ENCODE assay signal across 8 mouse cellular contexts in the genomic region with DNA sequence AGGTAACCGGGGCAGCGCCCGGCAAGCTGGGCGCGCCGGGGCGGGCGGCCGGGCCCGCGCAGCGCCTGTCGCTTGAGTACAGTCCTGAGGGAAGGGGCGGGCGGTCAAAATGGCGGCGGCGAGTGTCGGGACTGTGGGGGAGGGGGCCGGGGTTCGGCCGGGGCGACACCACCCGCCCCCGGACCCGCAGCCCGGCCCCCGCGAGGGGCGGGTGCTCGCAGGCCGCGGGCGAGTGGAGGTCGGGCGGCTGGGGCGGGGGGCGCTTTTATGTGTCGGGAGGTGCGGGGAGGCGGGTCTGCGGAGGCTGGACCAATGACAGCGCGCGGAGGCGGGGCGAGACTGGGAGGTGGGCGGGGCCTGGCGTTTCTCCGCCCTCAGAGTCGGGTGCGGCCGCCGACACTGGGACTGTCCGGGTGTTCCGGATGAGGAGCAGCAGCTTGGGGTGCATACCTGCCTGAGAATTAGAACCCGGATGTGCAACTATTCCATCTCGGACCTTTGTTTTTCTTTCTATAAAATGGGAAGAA. TPM values are rescaled to one million over a fixed set of nuclear protein-coding genes. Genes with fewer than 3 reads are reported as not detected.
DNase-seq lines count a peak whose midpoint lies in the region; ATAC-seq and TF ChIP-seq lines count a peak whose summit lies in the region.

No protein-coding gene starts in this region.

- H3K27ac ChIP-seq in gastrocnemius, adult 2 months: peak overlapping the region; percentile 95
- H3K27ac ChIP-seq in hindbrain, postnatal 0 days: peak overlapping the region; percentile 96
- H3K27ac ChIP-seq in left cerebral cortex, adult 2 months: peak overlapping the region; percentile 96
- H3K27ac ChIP-seq in macrophage: no peak overlapping the region

- TF ChIP-seq CTCF in gastrocnemius, adult 2 months (IDR thresholded peaks at IDR 0.05): no peak
- TF ChIP-seq CTCF in hindbrain, postnatal 0 days (IDR thresholded peaks at IDR 0.05; ENCODE audit: low read depth): no peak
- TF ChIP-seq CTCF in left cerebral cortex, adult 2 months (IDR thresholded peaks at IDR 0.05): no peak

- H3K27me3 ChIP-seq in hindbrain, postnatal 0 days (ENCODE audit: insufficient read depth, low read length): no peaks in the 10 kb centered on the region

- peak overlapping the region; percentile 91 for H3K4me3 ChIP-seq in gastrocnemius, adult 2 months
- peak overlapping the region; percentile 93 for H3K4me3 ChIP-seq in hindbrain, postnatal 0 days (ENCODE audit: low read length)
- peak overlapping the region; percentile 91 for H3K4me3 ChIP-seq in left cerebral cortex, adult 2 months
- H3K4me3 ChIP-seq in macrophage (ENCODE audit: inconsistent target): peak overlapping the region; percentile 35

- peaks cover 28% of the 10 kb centered on the region for H3K4me1 ChIP-seq in hindbrain, postnatal 0 days (ENCODE audit: insufficient read depth, low read length)

- H3K9me3 ChIP-seq in hindbrain, postnatal 0 days (ENCODE audit: low read length): no peaks in the 10 kb centered on the region

- H3K4me2 ChIP-seq in hindbrain, postnatal 0 days (ENCODE audit: low read depth, low read length): peak overlapping the region; percentile 48

- WGBS in hindbrain, postnatal 0 days: under 1% methylated on average over 56 of the region's 58 CpGs
- under 1% methylated on average over 47 of the region's 58 CpGs for WGBS in macrophage (ENCODE audit: missing documents)

- ATAC-seq in activated CD4-positive, CD25-positive, alpha-beta regulatory T cell, adult 4 months: peak; percentile 29
- ATAC-seq in common myeloid progenitor, adult 5-6 weeks (replicated peaks; ENCODE audit: low read depth, poor library complexity, severe bottlenecking): peak; percentile 45
- peak; percentile 77 for ATAC-seq in hindbrain, postnatal 0 days

- no peaks in the 10 kb centered on the region for H3K36me3 ChIP-seq in hindbrain, postnatal 0 days (ENCODE audit: insufficient read depth, low read length)
- H3K36me3 ChIP-seq in macrophage (ENCODE audit: inconsistent target): no peaks in the 10 kb centered on the region

- peak; percentile 97 for DNase-seq in gastrocnemius, adult 2 months
- peak; percentile 93 for DNase-seq in hindbrain, postnatal 0 days (ENCODE audit: low spot score)
- DNase-seq in left cerebral cortex, adult 2 months (ENCODE audit: extremely low spot score in 1 of 2, low spot score in 2 of 2): peak; percentile 95 to 96
- peak; percentile 74 for DNase-seq in retina, postnatal 7 days (ENCODE audit: low read depth, low spot score)
- DNase-seq in urinary bladder, adult 18-20 months (ENCODE audit: low spot score in 2 of 2): peak; percentile 94 to 97

- H3K79me2 ChIP-seq in macrophage (ENCODE audit: inconsistent target): peaks cover 48% of the 10 kb centered on the region

- intact Hi-C loops in gastrocnemius, adult 2 months (cut with DNase I): loop anchor here (5.0 kb wide), 2 partner anchors 35 to 55 kb away; a partner anchor contains a TSS
- intact Hi-C loops in left cerebral cortex, adult 2 months (cut with DNase I): no loop called here

- peak overlapping the region; percentile 87 for H3K9ac ChIP-seq in hindbrain, postnatal 0 days (replicated peaks; ENCODE audit: low read length)

RNA-seq across cellular contexts. Expression of a gene that starts 0.5 kb away (rescaled TPM):
- polyA plus RNA-seq in activated CD4-positive, CD25-positive, alpha-beta regulatory T cell, adult 4 months (2017; shearing (Covaris generic)): 10 to 100 TPM; 11.9 to 12.6 TPM
- total RNA-seq in common myeloid progenitor, adult 5-6 weeks (2017): 3.1 and 5.3 TPM in 2 replicates
- 1 to 10 TPM; 4.4 to 4.7 TPM for total RNA-seq in gastrocnemius, adult 2 months (2021)
- total RNA-seq in hindbrain, postnatal 0 days (2014; rRNA removed): 29.0 and 30.0 TPM in 2 replicates
- polyA plus RNA-seq in hindbrain, postnatal 0 days (2015; fragmentation: Nextera tagmentation; extraction: Ambion mirVana): 6.0 and 6.2 TPM in 2 replicates
- 10 to 100 TPM; 27.1 to 30.0 TPM for total RNA-seq in left cerebral cortex, adult 2 months (2021)
- 10 to 100 TPM; 18.7 to 50.4 (median 34.3) TPM for total RNA-seq in macrophage (2018; cell fraction: chromatin; rRNA removed)
- 10 to 100 TPM in 1 of 26 experiments, 1 to 10 TPM in 25; 5.0 to 10.0 (median 7.3) TPM for total RNA-seq in macrophage (2018; cell fraction: cytosol; rRNA removed)
- total RNA-seq in macrophage (2018; cell fraction: nucleus; rRNA removed): 10 to 100 TPM; 13.0 to 42.7 (median 21.3) TPM
- polyA plus RNA-seq in macrophage (2018): 3.6 to 8.6 TPM (median 4.9 TPM) in 3 replicates

RNA-seq across cellular contexts. Expression of a gene that starts 2.2 kb away (rescaled TPM):
- 1 to 10 TPM in 1 of 2 experiments, under 1 TPM in 1; 0.98 to 1.2 TPM for polyA plus RNA-seq in activated CD4-positive, CD25-positive, alpha-beta regulatory T cell, adult 4 months (2017; shearing (Covaris generic))
- total RNA-seq in common myeloid progenitor, adult 5-6 weeks (2017): 2.9 and 4.8 TPM in 2 replicates
- 1 to 10 TPM in 1 of 2 experiments, under 1 TPM in 1; 0.84 to 1.2 TPM for total RNA-seq in gastrocnemius, adult 2 months (2021)
- total RNA-seq in hindbrain, postnatal 0 days (2014; rRNA removed): 0.25 and 3.0 TPM in 2 replicates
- 1.6 and 2.4 TPM in 2 replicates for polyA plus RNA-seq in hindbrain, postnatal 0 days (2015; fragmentation: Nextera tagmentation; extraction: Ambion mirVana)
- 1 to 10 TPM; 2.8 to 3.5 TPM for total RNA-seq in left cerebral cortex, adult 2 months (2021)
- 1 to 10 TPM in 14 of 26 experiments, under 1 TPM in 4, not detected in 8; 0.53 to 3.9 (median 1.1) TPM for total RNA-seq in macrophage (2018; cell fraction: chromatin; rRNA removed)
- under 1 TPM; 0.11 to 0.61 (median 0.30) TPM for total RNA-seq in macrophage (2018; cell fraction: cytosol; rRNA removed)
- total RNA-seq in macrophage (2018; cell fraction: nucleus; rRNA removed): 1 to 10 TPM in 5 of 26 experiments, under 1 TPM in 16, not detected in 5; 0.29 to 2.7 (median 0.68) TPM
- 0.32 to 0.52 TPM (median 0.41 TPM) in 3 replicates for polyA plus RNA-seq in macrophage (2018)

RNA-seq across cellular contexts. Expression of a gene that starts 22.3 kb away (rescaled TPM):
- 10 to 100 TPM; 44.3 to 60.9 TPM for polyA plus RNA-seq in activated CD4-positive, CD25-positive, alpha-beta regulatory T cell, adult 4 months (2017; shearing (Covaris generic))
- not detected in 2 replicates for total RNA-seq in common myeloid progenitor, adult 5-6 weeks (2017)
- total RNA-seq in gastrocnemius, adult 2 months (2021): not detected
- total RNA-seq in hindbrain, postnatal 0 days (2014; rRNA removed): 9.0 and 18.8 TPM in 2 replicates
- polyA plus RNA-seq in hindbrain, postnatal 0 days (2015; fragmentation: Nextera tagmentation; extraction: Ambion mirVana): 6.1 and 6.6 TPM in 2 replicates
- not detected for total RNA-seq in left cerebral cortex, adult 2 months (2021)
- not detected for total RNA-seq in macrophage (2018; cell fraction: chromatin; rRNA removed)
- under 1 TPM in 1 of 26 experiments, not detected in 25; 0.26 TPM for total RNA-seq in macrophage (2018; cell fraction: cytosol; rRNA removed)
- not detected for total RNA-seq in macrophage (2018; cell fraction: nucleus; rRNA removed)
- not detected in 3 replicates for polyA plus RNA-seq in macrophage (2018)

RNA-seq across cellular contexts. Expression of a gene that starts 24.7 kb away (rescaled TPM):
- polyA plus RNA-seq in activated CD4-positive, CD25-positive, alpha-beta regulatory T cell, adult 4 months (2017; shearing (Covaris generic)): 100 to 1,000 TPM; 185 to 292 TPM
- total RNA-seq in common myeloid progenitor, adult 5-6 weeks (2017): 5.5 and 7.5 TPM in 2 replicates
- under 1 TPM; 0.36 to 0.61 TPM for total RNA-seq in gastrocnemius, adult 2 months (2021)
- 0.29 and 0.47 TPM in 2 replicates for total RNA-seq in hindbrain, postnatal 0 days (2014; rRNA removed)
- 0.29 and 0.62 TPM in 2 replicates for polyA plus RNA-seq in hindbrain, postnatal 0 days (2015; fragmentation: Nextera tagmentation; extraction: Ambion mirVana)
- total RNA-seq in left cerebral cortex, adult 2 months (2021): under 1 TPM; 0.23 to 0.41 TPM
- 1 to 10 TPM in 3 of 26 experiments, under 1 TPM in 6, not detected in 17; 0.25 to 4.0 (median 0.31) TPM for total RNA-seq in macrophage (2018; cell fraction: chromatin; rRNA removed)
- under 1 TPM; 0.03 to 0.31 (median 0.13) TPM for total RNA-seq in macrophage (2018; cell fraction: cytosol; rRNA removed)
- 1 to 10 TPM in 6 of 26 experiments, under 1 TPM in 13, not detected in 7; 0.17 to 3.1 (median 0.47) TPM for total RNA-seq in macrophage (2018; cell fraction: nucleus; rRNA removed)
- polyA plus RNA-seq in macrophage (2018): 0.17 to 0.37 TPM (median 0.25 TPM) in 3 replicates

RNA-seq across cellular contexts. Expression of a gene that starts 37.5 kb away (rescaled TPM):
- 10 to 100 TPM; 13.9 to 15.9 TPM for polyA plus RNA-seq in activated CD4-positive, CD25-positive, alpha-beta regulatory T cell, adult 4 months (2017; shearing (Covaris generic))
- 10.2 and 18.9 TPM in 2 replicates for total RNA-seq in common myeloid progenitor, adult 5-6 weeks (2017)
- 1 to 10 TPM; 4.8 to 5.4 TPM for total RNA-seq in gastrocnemius, adult 2 months (2021)
- 77.0 and 77.6 TPM in 2 replicates for total RNA-seq in hindbrain, postnatal 0 days (2014; rRNA removed)
- polyA plus RNA-seq in hindbrain, postnatal 0 days (2015; fragmentation: Nextera tagmentation; extraction: Ambion mirVana): 18.4 and 18.5 TPM in 2 replicates
- total RNA-seq in left cerebral cortex, adult 2 months (2021): 10 to 100 TPM; 17.9 to 18.0 TPM
- total RNA-seq in macrophage (2018; cell fraction: chromatin; rRNA removed): 10 to 100 TPM; 10.2 to 38.2 (median 23.3) TPM
- total RNA-seq in macrophage (2018; cell fraction: cytosol; rRNA removed): 10 to 100 TPM in 22 of 26 experiments, 1 to 10 TPM in 4; 7.7 to 18.8 (median 13.1) TPM
- total RNA-seq in macrophage (2018; cell fraction: nucleus; rRNA removed): 10 to 100 TPM in 25 of 26 experiments, 1 to 10 TPM in 1; 8.6 to 25.9 (median 16.8) TPM
- 8.5 to 14.2 TPM (median 10.7 TPM) in 3 replicates for polyA plus RNA-seq in macrophage (2018)

Comparison
In these comparisons a context has a peak if more than half of its experiments do, and no peak if none do; other contexts are left out.
1. H3K4me3 ChIP-seq: peak in every context shown above with its lines; median percentile 93 in hindbrain, postnatal 0 days; 91 in gastrocnemius, adult 2 months; 91 in left cerebral cortex, adult 2 months; 35 in macrophage.